Mouse (Mus musculus) midbrain, embryonic 12.5 days (tissue): ENCODE data around the gene Jade2. TPM values are rescaled to one million over a fixed set of nuclear protein-coding genes. Genes with fewer than 3 reads are reported as not detected.
A peak's percentile ranks its signal among the peaks of the same experiment; 100 is the strongest.

Experiments used
- ATAC-seq: fragments of 200-750 bp; cut with Nextera tagmentation; 2 replicates; pipeline ENCODE4 v1.8.0; 2017; ENCODE audit warnings: low read depth, moderate TSS enrichment, moderate library complexity; ENCODE audit not compliant: low FRiP score
- H3K27ac ChIP-seq: fragments of 300-500 bp; sonication (generic); replicated peaks from 2 replicates; pipeline ENCODE4 v1.5.1; 2016; ENCODE audit warnings: mild to moderate bottlenecking
- H3K27me3 ChIP-seq: fragments of 300-500 bp; sonication (generic); 2 replicates; pipeline ENCODE4 v1.6.1; 2016; ENCODE audit warnings: mild to moderate bottlenecking
- H3K36me3 ChIP-seq: fragments of 300-500 bp; sonication (generic); 2 replicates; pipeline ENCODE4 v1.6.1; 2016
- H3K4me1 ChIP-seq: fragments of 300-500 bp; sonication (generic); 2 replicates; pipeline ENCODE4 v1.6.1; 2016
- H3K4me2 ChIP-seq: fragments of 300-500 bp; sonication (generic); replicated peaks from 2 replicates; pipeline ENCODE4 v1.6.1; 2016; ENCODE audit warnings: mild to moderate bottlenecking, moderate library complexity
- H3K4me3 ChIP-seq: fragments of 300-500 bp; sonication (generic); 2 replicates; pipeline ENCODE4 v1.5.1; 2016; ENCODE audit warnings: mild to moderate bottlenecking
- H3K9ac ChIP-seq: fragments of 300-500 bp; sonication (generic); replicated peaks from 2 replicates; pipeline ENCODE4 v1.6.1; 2016; ENCODE audit warnings: mild to moderate bottlenecking, moderate library complexity
- H3K9me3 ChIP-seq: fragments of 300-500 bp; sonication (generic); 2 replicates; pipeline ENCODE4 v1.6.1; 2016; ENCODE audit warnings: mild to moderate bottlenecking
- WGBS: fragments of 180-500 bp; shearing (Covaris S2); methylation state at CpG from one replicate; pipeline ENCODE4 v1.1.7; 2016; 5-methylcytosine and 5-hydroxymethylcytosine counted together
- polyA plus RNA-seq: library from polyadenylated mRNA; unstranded; fragments of >200 nt; fragmentation: Nextera tagmentation; extraction: Ambion mirVana; gene quantifications from 2 replicates; pipeline ENCODE4 v1.2.1, GENCODE M21; 2016

The Jade2 gene
- polyA plus RNA-seq, 1 experiment from 2014 or later = 0.43 TPM

DNA sequence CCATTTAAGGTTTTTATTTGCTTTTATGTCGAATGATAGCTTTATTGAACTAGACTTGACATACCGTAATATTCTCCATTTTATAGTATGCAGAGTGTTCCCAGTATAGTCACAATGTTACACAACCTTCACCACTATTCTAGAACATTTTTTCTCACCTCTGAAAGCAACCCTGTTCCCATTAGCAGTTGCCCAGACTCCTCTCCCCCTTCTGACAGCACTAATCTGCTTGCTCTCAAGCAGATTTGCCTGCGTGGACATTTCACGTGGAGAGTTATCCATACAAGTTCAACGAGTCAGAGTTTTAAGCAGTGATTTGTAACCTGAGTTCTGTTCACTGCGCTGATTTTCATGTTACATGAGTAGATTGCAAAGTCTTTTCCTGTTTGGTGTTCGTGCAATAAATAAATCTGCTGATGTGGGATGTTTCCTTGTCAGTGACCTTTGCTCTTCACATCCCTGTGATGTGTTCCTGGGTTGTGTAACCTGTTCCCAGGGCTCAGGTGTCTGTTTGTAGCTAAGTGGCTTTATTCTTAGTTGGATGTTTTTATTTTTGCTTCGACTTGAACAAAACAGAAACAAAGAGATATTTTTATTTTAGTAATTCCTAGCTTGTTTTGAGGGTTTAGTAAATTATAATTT lies 89.8 kb downstream of the Jade2 start:
- H3K36me3 ChIP-seq = no peaks in the 10 kb centered on the region
- ATAC-seq = no peak
- peaks cover 12% of the 10 kb centered on the region for H3K4me1 ChIP-seq
- no peak overlapping the region for H3K9ac ChIP-seq
- WGBS = 86% methylated on average over 8 of the region's 8 CpGs
- H3K4me2 ChIP-seq = no peak overlapping the region
- H3K4me3 ChIP-seq = no peak overlapping the region
- H3K27ac ChIP-seq = no peak overlapping the region
- H3K9me3 ChIP-seq = no peaks in the 10 kb centered on the region
- no peaks in the 10 kb centered on the region for H3K27me3 ChIP-seq

DNA sequence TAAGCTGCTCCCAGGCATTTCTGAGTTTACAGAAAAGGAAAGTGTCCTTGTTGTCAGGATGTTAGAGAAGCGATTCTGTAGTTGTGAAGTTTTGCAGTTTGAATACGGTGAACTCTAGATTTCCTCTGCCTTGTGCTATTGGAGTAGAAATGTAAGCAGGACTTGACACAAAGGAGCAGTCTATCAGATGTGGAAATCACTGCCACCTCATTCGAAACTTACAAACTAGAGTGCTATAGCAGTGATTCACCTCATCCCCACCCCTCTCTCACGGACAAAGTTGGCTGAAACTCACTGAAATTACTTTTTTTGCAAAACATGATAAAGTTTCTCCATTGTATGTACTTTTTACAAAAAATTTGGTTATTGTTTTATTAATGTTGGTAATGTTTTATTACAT lies 92.6 kb downstream of the Jade2 start:
- no peak for ATAC-seq
- Histone ChIP-seq H3K9me3 (no peaks in the 10 kb centered on the region), H3K4me2 (peak overlapping the region; percentile 85), H3K4me3 (peak overlapping the region; percentile 59; the same call in 1 of the 2 replicates), H3K9ac (no peak overlapping the region), H3K27ac (no peak overlapping the region), H3K4me1 (peaks cover 12% of the 10 kb centered on the region), H3K27me3 (peaks cover 9% of the 10 kb centered on the region; the same call in 1 of the 2 replicates), H3K36me3 (no peaks in the 10 kb centered on the region)
- 96% methylated on average over 4 of the region's 4 CpGs for WGBS

DNA sequence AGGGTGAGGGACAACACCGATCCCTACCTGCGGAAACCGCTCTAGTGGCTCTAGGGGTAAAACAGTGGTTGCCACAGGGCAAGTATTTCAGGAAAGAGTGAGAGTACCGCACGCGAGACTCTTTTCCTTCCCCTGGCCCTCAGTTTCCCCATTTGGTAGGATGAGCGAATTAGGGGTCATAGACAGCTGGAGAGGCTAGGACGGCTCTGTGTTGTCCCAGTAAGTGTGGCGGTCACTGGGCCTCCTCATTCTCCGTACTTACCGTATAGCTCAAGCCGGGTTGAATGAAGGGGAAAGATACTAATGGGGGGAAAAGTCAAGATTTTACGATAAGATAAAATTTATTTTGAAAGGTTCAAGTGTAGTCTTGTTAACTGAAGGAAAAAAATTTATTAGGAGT lies 93.5 kb downstream of the Jade2 start:
- peaks cover 9% of the 10 kb centered on the region; the same call in 1 of the 2 replicates for H3K27me3 ChIP-seq
- H3K36me3 ChIP-seq = no peaks in the 10 kb centered on the region
- H3K4me3 ChIP-seq = peak overlapping the region; percentile 59
- H3K9me3 ChIP-seq = no peaks in the 10 kb centered on the region
- 10% methylated on average over 13 of the region's 13 CpGs for WGBS
- peak overlapping the region; percentile 75 for H3K9ac ChIP-seq
- no peak overlapping the region for H3K27ac ChIP-seq
- peaks cover 12% of the 10 kb centered on the region for H3K4me1 ChIP-seq
- peak; percentile 19; the same call in 1 of the 2 replicates for ATAC-seq
- H3K4me2 ChIP-seq = peak overlapping the region; percentile 85

Other genes with a start within 250 kb of the Jade2 start
- gene Nhp2, start 237.9 kb downstream of the Jade2 start, polyA plus RNA-seq = 118 and 128 TPM in 2 replicates
- gene Rmnd5b, start 221.8 kb downstream of the Jade2 start, polyA plus RNA-seq = 44.3 and 46.8 TPM in 2 replicates
- 10.7 and 11.8 TPM in 2 replicates for gene N4bp3, start 206.8 kb downstream of the Jade2 start, polyA plus RNA-seq
- 0.51 TPM in 2 replicates for gene D930048N14Rik, start 206.7 kb downstream of the Jade2 start, polyA plus RNA-seq
- 103 and 105 TPM in 2 replicates for gene 0610009B22Rik, start 168.8 kb downstream of the Jade2 start, polyA plus RNA-seq
- 15.8 TPM in 2 replicates for gene Sec24a, start 94.0 kb downstream of the Jade2 start, polyA plus RNA-seq
- gene Sar1b, start 94.0 kb downstream of the Jade2 start, polyA plus RNA-seq = 125 and 129 TPM in 2 replicates
- 110 and 117 TPM in 2 replicates for gene Cdkn2aipnl, start 110.0 kb upstream of the Jade2 start, polyA plus RNA-seq
- 232 and 244 TPM in 2 replicates for gene Ube2b, start 143.1 kb upstream of the Jade2 start, polyA plus RNA-seq
- gene Cdkl3, start 146.6 kb upstream of the Jade2 start, polyA plus RNA-seq = 17.2 and 17.9 TPM in 2 replicates
- 128 and 133 TPM in 2 replicates for gene Ppp2ca, start 241.0 kb upstream of the Jade2 start, polyA plus RNA-seq